Mouse (Mus musculus): ENCODE measurements around the gene Atp5j2. TPM values are rescaled to one million over a fixed set of nuclear protein-coding genes. Genes with fewer than 3 reads are reported as not detected.
"Not testable (repeated sequence)": the region's sequence is repeated elsewhere in the genome, so short reads cannot be mapped to it uniquely, and the experiment has no call there.

The Atp5j2 gene
- total RNA-seq (2017), result 48.2 and 118 TPM in 2 replicates

DNA sequence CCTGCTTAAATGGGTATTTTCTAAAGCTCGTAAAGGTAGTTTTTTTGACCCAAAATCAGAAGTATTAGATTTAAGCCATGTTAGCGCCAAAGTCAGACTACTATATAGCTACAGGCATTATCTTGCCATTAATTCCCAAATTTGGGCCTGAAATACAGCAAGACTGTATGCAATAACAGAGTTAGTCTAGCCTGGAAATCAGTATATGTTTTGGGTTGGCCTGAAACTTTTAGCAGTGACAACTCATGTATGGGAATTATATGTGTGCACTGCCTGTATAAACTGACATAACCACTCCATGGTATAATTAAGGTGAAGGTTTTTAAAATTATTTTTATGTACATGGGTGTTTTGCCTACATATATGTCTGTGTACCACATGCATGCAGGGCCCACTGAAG is at the start of gene Atp5j2:
Atp5j2 (minus strand) TSS at position 101 of the 400 bp plus-strand sequence.
- no peak for ATAC-seq (replicated peaks in 1 of 2; ENCODE audit: insufficient read depth in 1 of 2, low FRiP score in 2 of 2, low TSS enrichment in 1 of 2, low read depth in 1 of 2, poor library complexity in 2 of 2, severe bottlenecking in 2 of 2)

DNA sequence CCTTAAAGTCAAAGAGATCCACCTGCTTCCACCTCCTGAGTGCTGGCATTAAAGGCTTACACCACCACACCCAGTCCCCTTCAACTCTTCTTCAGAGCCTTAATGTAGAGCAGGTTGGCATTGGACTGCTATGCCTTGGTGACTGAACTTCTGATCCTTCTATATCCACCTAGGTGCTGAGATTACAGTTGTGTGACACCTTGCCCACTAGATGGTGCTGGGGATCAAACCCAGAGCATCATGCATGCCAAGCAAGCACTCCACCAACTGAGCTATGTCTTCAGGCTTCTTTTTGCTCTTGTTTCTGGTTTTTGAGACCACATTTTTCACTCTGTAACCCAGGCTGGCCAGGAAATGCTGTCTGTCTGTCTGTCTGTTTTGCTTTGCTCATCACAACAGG is 42.8 kb upstream of the Atp5j2 start:
- peak in 1 of 2 experiments; percentile 38; a peak in 1 of 4 replicates for ATAC-seq (replicated peaks in 1 of 2; ENCODE audit: insufficient read depth in 1 of 2, low FRiP score in 2 of 2, low TSS enrichment in 1 of 2, low read depth in 1 of 2, poor library complexity in 2 of 2, severe bottlenecking in 2 of 2)

DNA sequence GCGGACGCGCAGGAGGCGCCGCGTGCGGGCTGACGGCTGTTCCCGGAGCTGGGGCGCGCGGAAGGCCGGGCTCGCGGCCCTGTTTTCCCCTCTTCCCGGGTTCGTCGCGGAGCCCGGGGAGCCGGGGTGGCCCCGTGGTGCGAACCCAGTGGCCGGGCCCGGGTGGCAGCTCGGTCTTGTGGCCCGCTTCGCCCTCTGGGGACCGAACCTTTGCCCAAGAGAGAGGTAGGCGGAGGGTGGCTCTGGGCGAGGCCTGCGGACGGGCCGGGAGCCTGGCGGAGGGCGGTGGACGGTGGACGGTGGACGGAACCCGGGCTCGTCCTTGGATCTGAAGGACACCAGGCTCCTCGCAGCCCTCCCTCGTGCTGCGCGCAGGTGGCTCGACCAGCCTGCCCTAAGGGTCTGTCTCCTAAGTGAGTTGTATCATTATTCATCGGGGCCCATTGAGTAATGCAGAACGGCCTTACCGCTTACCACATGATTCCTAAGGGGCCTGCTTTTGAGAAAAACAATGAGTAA is 40.1 kb upstream of the Atp5j2 start:
- peak in 1 of 2 experiments; percentile 11; a peak in 1 of 4 replicates for ATAC-seq (replicated peaks in 1 of 2; ENCODE audit: insufficient read depth in 1 of 2, low FRiP score in 2 of 2, low TSS enrichment in 1 of 2, low read depth in 1 of 2, poor library complexity in 2 of 2, severe bottlenecking in 2 of 2)

DNA sequence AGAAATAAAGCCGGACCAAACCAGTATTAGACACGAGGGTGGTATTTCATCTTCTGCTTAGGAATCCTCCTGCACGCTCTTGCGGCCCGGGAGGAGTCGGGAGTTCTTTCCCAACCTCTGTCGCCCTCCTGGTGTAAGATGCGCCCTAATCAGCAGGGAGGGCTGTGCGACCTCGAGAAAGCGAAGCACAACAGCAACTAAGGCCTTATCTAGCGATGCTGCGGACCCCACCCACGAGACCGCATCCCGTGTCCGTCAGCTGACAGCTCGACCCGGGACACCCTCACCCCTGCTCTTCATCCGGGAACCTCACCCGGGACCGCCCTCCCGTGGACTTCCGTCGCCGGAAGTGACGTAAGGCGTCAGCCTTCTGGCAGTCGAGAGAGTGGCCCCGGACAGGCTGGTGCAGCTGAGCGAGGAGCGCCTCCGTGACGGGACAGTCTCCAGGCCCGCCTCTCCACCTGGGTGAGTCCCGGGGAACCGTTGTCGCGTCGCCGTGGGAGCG is 39.6 kb upstream of the Atp5j2 start, which contains the start of gene Zfp655:
Zfp655 (plus strand) TSS at position 349 of the 505 bp plus-strand sequence.
- peak; percentile 93 to 94 for ATAC-seq (replicated peaks in 1 of 2; ENCODE audit: insufficient read depth in 1 of 2, low FRiP score in 2 of 2, low TSS enrichment in 1 of 2, low read depth in 1 of 2, poor library complexity in 2 of 2, severe bottlenecking in 2 of 2)

DNA sequence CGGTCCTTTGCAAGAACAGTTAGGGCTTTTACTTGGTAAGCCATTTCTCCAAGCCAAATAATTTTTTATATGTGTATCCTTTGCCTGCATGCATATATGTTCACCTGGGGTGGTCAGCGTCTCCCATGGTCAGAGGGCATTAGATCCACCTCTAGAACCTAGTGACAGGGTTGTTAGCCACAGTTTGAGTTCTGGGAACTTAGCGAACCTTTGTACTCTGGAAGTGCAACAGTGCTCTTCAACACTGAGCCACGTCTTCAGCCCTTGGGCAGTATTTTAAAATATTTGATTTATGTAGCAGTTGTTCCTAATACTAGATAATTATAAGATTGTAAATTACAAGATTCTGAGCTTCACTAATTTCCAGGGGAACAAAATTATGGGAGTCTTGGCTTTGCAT is 38.8 kb upstream of the Atp5j2 start:
- ATAC-seq (replicated peaks in 1 of 2; ENCODE audit: insufficient read depth in 1 of 2, low FRiP score in 2 of 2, low TSS enrichment in 1 of 2, low read depth in 1 of 2, poor library complexity in 2 of 2, severe bottlenecking in 2 of 2), result no peak

DNA sequence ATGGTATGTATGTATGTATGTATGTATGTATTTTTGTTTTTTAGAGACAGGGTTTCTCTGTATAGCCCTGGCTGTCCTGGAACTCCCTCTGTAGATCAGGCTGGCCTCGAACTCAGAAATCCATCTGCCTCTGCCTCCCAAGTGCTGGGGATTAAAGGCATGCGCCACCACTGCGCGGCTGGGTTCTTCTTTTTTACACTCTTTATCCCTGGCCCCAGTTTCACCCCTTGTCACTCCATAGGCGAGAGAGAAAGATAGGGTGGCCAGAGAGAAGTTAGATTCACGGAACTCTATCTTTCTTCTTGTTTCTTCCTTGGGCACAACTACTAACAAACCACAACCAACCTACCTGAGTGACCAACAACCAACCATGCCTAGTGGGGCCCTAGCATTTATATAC is 37.4 kb upstream of the Atp5j2 start:
- not testable (repeated sequence) for ATAC-seq (replicated peaks in 1 of 2; ENCODE audit: insufficient read depth in 1 of 2, low FRiP score in 2 of 2, low TSS enrichment in 1 of 2, low read depth in 1 of 2, poor library complexity in 2 of 2, severe bottlenecking in 2 of 2)

DNA sequence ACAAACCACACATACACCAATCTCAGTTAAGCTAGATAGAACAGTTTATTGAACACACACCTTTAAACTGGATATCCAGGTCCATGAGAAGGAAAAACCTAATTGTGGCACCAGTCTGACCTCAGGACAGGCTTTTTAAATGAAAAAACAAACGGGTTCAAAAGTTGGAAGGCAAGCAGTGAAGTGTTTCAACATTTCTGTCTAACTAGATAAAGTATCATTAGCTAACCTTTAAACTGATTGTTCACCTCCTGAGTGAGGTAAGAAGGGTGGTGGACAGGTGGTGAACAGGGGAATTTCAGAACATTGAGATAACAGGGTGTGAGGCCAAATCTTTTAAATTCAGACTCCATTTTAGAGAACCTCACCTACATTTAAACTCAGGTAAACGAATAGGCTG is 34.6 kb upstream of the Atp5j2 start:
- no peak for ATAC-seq (replicated peaks in 1 of 2; ENCODE audit: insufficient read depth in 1 of 2, low FRiP score in 2 of 2, low TSS enrichment in 1 of 2, low read depth in 1 of 2, poor library complexity in 2 of 2, severe bottlenecking in 2 of 2)

DNA sequence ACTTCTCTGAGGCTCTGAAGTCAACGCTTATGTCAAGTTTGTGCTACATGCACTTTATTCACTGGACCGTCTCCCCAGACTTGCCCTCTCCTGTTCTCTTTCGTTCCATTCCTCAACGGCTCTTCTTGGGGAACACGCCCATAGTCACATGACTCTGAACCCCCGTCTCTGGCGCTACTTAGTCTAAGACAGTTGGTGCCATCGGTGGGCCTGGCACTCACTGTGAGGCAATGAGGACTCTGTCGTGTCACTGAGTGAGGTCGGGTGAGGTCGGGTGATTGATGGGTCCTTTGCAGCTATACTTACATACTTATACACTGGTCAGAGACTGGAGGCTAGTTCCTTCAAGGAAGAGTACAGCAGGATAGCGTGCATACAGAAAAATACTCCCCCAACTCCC is 31.5 kb upstream of the Atp5j2 start:
- no peak for ATAC-seq (replicated peaks in 1 of 2; ENCODE audit: insufficient read depth in 1 of 2, low FRiP score in 2 of 2, low TSS enrichment in 1 of 2, low read depth in 1 of 2, poor library complexity in 2 of 2, severe bottlenecking in 2 of 2)

DNA sequence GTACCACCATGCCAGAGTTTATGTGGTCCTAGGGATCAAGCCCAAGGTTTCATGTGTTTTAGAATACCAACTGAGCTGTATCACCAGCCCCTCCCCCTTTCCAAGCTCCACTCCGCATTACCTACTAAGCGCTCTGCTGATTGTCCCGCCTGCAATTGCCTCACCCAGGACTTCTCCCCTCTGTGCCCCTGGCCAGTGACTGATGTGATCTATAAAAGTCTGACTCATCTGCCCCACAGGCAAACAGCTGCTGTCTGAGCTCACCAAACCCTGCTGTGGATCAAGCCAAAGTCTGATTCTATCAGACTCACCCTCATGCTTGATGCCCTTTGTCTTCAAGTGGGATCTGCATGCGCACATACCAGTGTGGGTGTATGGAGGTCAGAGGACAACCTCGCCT is 31.0 kb upstream of the Atp5j2 start:
- ATAC-seq (replicated peaks in 1 of 2; ENCODE audit: insufficient read depth in 1 of 2, low FRiP score in 2 of 2, low TSS enrichment in 1 of 2, low read depth in 1 of 2, poor library complexity in 2 of 2, severe bottlenecking in 2 of 2), result no peak

DNA sequence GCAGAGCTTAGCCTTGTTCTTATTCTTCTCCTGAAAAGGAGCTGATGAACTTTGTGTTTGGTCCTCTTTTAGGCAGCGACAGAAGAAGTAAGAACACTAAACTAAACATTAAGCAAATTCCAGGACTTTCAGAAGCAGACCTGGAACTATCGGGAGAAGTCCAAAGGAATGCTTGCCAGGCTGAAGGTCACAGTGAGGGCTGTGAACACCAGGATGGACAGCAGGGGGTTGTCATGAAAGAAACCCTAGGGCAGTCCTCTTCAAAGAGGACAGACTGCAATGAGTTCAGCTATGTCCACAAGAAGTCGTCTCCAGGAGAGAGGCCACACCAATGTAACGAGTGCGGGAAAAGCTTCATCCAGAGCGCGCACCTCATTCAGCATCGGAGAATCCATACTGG is 28.1 kb upstream of the Atp5j2 start:
- no peak for ATAC-seq (replicated peaks in 1 of 2; ENCODE audit: insufficient read depth in 1 of 2, low FRiP score in 2 of 2, low TSS enrichment in 1 of 2, low read depth in 1 of 2, poor library complexity in 2 of 2, severe bottlenecking in 2 of 2)

DNA sequence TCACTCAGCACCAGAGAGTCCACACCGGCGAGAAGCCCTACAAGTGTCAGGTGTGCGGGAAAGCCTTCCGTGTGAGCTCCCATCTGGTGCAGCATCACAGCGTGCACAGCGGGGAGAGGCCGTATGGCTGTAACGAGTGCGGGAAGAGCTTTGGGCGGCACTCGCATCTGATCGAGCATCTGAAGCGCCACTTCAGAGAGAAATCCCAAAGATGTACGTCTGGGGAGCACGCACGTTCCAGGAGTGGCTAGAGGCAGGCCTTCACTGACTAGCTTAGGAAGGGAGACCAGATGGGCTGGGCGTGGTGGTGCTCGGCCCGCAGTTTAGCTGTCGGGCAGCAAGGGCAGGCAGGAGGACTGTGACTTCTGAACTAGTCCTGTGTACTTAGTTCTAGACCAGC is 26.8 kb upstream of the Atp5j2 start:
- ATAC-seq (replicated peaks in 1 of 2; ENCODE audit: insufficient read depth in 1 of 2, low FRiP score in 2 of 2, low TSS enrichment in 1 of 2, low read depth in 1 of 2, poor library complexity in 2 of 2, severe bottlenecking in 2 of 2), result no peak

DNA sequence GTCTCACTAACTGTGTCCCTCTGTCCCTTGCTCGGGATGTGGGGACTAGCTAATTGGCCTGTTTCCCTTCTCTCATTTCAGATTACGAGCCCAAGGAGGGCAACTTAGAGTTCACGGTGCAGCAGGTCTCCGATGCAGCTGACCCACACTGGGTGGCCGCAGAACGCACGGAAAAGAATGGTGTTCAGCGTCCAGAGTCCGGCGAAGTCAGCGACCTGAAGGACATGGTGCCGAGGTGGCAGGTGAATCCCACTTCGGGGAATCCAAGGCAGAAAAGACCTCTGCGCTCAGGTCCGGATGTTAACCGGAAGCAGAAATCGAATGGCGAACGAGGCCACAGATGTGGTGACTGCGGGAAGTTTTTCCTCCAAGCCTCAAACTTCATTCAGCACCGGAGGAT is 26.3 kb upstream of the Atp5j2 start:
- no peak for ATAC-seq (replicated peaks in 1 of 2; ENCODE audit: insufficient read depth in 1 of 2, low FRiP score in 2 of 2, low TSS enrichment in 1 of 2, low read depth in 1 of 2, poor library complexity in 2 of 2, severe bottlenecking in 2 of 2)

DNA sequence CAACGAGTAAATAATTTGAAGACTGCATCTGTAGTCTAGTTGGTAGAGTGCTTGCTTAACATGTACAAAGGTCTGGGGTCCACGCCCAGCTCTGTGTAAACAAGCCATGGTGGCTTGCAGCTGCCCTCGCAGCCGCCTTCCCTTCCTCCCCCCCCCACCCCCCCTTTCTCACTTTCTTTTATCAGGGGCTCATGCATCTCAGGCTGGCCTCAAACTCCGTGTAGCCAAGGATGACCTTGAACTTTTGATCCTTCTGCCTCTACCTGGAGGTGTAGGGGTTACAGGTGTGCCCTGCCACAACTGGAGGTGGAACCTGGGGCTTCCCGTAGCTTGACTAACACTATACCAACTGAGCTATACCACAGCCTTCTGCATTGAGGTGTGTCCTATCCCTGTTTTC is 25.9 kb upstream of the Atp5j2 start:
- no peak for ATAC-seq (replicated peaks in 1 of 2; ENCODE audit: insufficient read depth in 1 of 2, low FRiP score in 2 of 2, low TSS enrichment in 1 of 2, low read depth in 1 of 2, poor library complexity in 2 of 2, severe bottlenecking in 2 of 2)

DNA sequence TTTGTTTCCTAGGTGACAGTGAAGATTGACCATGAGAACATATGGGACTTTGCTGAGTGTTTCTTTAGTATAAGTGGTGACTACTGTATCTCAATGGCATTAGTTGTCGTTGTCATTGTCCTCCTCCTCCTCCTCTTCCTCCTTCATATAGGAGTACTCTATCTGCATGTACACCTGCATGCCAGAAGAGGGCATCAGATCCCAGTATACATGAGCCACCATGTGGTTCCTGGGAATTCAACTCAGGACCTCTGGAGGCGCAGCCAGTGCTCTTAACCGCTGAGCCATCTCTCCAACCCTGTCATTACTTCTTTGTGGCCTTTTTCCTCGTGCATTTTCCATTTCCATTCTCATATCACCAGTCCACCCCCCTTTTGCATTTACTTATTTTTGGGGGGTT is 22.8 kb upstream of the Atp5j2 start:
- ATAC-seq (replicated peaks in 1 of 2; ENCODE audit: insufficient read depth in 1 of 2, low FRiP score in 2 of 2, low TSS enrichment in 1 of 2, low read depth in 1 of 2, poor library complexity in 2 of 2, severe bottlenecking in 2 of 2), result peak in 1 of 2 experiments; percentile 32; a peak in 1 of 4 replicates

DNA sequence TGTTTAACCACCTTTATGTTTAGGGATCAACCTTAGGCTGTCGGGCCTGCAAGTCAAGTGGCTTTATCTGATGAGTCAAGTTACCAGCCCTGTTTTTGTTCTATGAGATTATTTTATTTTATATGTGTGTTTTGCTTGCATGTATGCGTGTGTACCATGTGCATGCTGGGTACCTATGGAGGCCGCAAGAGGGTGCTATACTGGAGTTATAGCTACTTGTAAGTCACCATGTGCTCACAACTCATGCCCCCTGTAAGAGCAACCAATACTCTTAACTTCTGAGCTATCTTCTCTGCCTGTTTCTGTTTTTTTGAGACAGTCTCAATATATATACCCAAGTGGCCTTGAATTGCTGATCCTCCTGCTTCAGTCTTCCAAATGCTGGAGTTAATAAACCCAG is 21.6 kb upstream of the Atp5j2 start:
- ATAC-seq (replicated peaks in 1 of 2; ENCODE audit: insufficient read depth in 1 of 2, low FRiP score in 2 of 2, low TSS enrichment in 1 of 2, low read depth in 1 of 2, poor library complexity in 2 of 2, severe bottlenecking in 2 of 2), result no peak

DNA sequence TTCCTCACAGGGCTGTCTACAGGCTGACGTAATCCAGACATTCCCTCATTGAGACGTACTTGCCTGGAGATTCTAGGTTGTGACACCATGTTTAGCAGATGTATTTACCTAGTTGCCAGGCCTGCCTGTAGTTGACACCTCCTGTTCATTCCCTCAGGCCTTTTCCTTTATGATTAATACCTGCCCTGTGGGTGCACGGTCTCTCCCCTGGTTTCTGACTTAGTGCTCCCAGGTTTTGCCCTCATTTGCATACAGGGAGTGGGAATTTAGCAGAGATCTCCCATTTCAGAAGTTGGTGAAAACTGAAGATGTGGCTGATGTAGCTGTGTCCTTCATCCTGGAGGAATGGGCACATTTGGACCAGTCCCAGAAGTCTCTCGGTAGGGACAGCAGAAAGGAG is 20.4 kb upstream of the Atp5j2 start:
- no peak for ATAC-seq (replicated peaks in 1 of 2; ENCODE audit: insufficient read depth in 1 of 2, low FRiP score in 2 of 2, low TSS enrichment in 1 of 2, low read depth in 1 of 2, poor library complexity in 2 of 2, severe bottlenecking in 2 of 2)

DNA sequence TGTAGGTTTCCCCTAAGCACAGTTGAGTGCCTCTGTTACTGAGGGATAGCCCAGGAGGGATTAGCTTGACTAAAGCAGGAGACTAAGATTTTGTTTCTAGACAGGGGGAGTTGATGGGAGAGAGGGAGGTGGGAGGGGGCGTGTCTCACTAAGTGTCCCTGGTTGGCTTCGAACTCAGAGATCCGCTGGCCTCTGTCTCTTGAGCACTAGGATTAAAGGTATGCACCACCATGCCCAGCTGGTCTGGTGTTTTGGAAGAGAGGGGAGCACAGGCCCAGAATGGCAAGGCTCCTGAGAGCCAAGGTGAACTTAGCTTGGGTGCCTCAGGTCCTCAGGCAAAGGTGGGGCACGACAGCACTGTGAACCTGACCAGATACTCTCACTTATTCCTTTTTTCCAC is 19.5 kb upstream of the Atp5j2 start:
- ATAC-seq (replicated peaks in 1 of 2; ENCODE audit: insufficient read depth in 1 of 2, low FRiP score in 2 of 2, low TSS enrichment in 1 of 2, low read depth in 1 of 2, poor library complexity in 2 of 2, severe bottlenecking in 2 of 2), result no peak

DNA sequence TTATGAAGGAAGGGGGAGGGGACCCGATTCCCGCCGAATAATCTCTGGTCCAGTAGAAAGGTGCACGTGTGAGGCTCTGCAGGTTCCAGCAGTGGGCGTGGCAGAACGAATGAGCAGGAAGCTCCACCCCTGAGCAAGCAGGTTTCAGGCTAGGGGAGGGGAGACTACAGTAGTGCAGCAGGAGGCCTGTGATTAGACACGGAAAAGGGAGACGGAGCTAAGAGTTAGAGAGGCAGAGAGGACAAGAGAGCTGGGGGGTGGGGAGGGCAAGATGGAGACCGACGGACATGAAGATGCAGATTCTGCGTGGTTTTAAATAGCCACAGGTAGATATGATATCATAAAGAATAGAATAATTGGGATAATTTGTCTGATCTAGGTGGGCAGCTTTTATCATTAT is 16.5 kb upstream of the Atp5j2 start:
- not testable (repeated sequence) for ATAC-seq (replicated peaks in 1 of 2; ENCODE audit: insufficient read depth in 1 of 2, low FRiP score in 2 of 2, low TSS enrichment in 1 of 2, low read depth in 1 of 2, poor library complexity in 2 of 2, severe bottlenecking in 2 of 2)

DNA sequence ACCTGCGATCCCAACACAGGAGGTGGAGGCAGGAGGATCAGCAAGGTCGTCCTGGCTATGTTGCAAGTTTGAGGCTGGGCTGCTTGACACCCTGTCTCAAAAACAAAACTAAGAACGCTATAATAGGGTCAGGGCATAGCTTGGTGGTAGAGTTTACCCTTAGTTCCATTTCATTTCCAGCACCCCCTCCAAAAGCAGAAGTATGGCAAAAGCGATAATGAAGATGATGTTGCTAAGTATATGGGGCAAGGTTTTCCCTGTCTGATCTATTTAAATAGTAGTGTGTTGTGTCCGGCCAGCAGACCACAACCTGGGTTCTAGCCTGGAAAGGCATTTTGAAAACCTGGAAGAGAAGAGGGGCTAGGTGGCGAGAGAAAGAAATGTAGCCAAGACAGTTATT is 16.1 kb upstream of the Atp5j2 start:
- no peak for ATAC-seq (replicated peaks in 1 of 2; ENCODE audit: insufficient read depth in 1 of 2, low FRiP score in 2 of 2, low TSS enrichment in 1 of 2, low read depth in 1 of 2, poor library complexity in 2 of 2, severe bottlenecking in 2 of 2)
